Mouse (Mus musculus): ENCODE measurements around the gene Ryr3. TPM values are rescaled to one million over a fixed set of nuclear protein-coding genes. Genes with fewer than 3 reads are reported as not detected.

The Ryr3 gene
- polyA plus RNA-seq, 1 experiment from 2014 or later, result 0.24 TPM

- 18% methylated on average over 8 of the region's 8 CpGs for WGBS
- Histone ChIP-seq H3K27me3 (ENCODE audit: low read depth, poor library complexity, severe bottlenecking) (no peaks in the 10 kb centered on the region), H3K27ac (no peak overlapping the region), H3K36me3 (no peaks in the 10 kb centered on the region), H3K9me3 (replicated peaks) (no peaks in the 10 kb centered on the region), H3K4me3 (no peak overlapping the region), H3K4me1 (no peaks in the 10 kb centered on the region)
- peak; percentile 75 for DNase-seq (ENCODE audit: low spot score)
Observed at GRCm38 (mm10) chr2:112799995-112800353, 416.9 kb downstream of the Ryr3 start.

GRCm38 (mm10) chr2:112799351-112799994 lies 417.4 kb downstream of the Ryr3 start:
- Histone ChIP-seq H3K27me3 (ENCODE audit: low read depth, poor library complexity, severe bottlenecking) (no peaks in the 10 kb centered on the region), H3K4me1 (no peaks in the 10 kb centered on the region), H3K27ac (no peak overlapping the region), H3K9me3 (replicated peaks) (no peaks in the 10 kb centered on the region), H3K36me3 (no peaks in the 10 kb centered on the region), H3K4me3 (no peak overlapping the region)
- WGBS, result 87% methylated on average over 7 of the region's 7 CpGs
- no peak for DNase-seq (ENCODE audit: low spot score)

- WGBS, result 61% methylated on average over 2 of the region's 2 CpGs
- Histone ChIP-seq H3K36me3 (no peaks in the 10 kb centered on the region), H3K4me1 (no peaks in the 10 kb centered on the region), H3K4me3 (no peak overlapping the region), H3K27ac (no peak overlapping the region), H3K27me3 (ENCODE audit: low read depth, poor library complexity, severe bottlenecking) (no peaks in the 10 kb centered on the region), H3K9me3 (replicated peaks) (no peaks in the 10 kb centered on the region)
- no peak for DNase-seq (ENCODE audit: low spot score)
Observed at GRCm38 (mm10) chr2:112781631-112782030, 435.3 kb downstream of the Ryr3 start.

GRCm38 (mm10) chr2:112774762-112775161 lies 442.1 kb downstream of the Ryr3 start:
- no peaks in the 10 kb centered on the region for H3K27me3 ChIP-seq (ENCODE audit: low read depth, poor library complexity, severe bottlenecking)
- no peak overlapping the region for H3K4me3 ChIP-seq
- WGBS, result 33% methylated on average over 6 of the region's 6 CpGs
- H3K36me3 ChIP-seq, result no peaks in the 10 kb centered on the region
- no peak overlapping the region for H3K27ac ChIP-seq
- H3K4me1 ChIP-seq, result no peaks in the 10 kb centered on the region
- DNase-seq (ENCODE audit: low spot score), result peak; percentile 87
- H3K9me3 ChIP-seq (replicated peaks), result no peaks in the 10 kb centered on the region

- Histone ChIP-seq H3K36me3 (no peaks in the 10 kb centered on the region), H3K4me3 (no peak overlapping the region), H3K9me3 (replicated peaks) (no peaks in the 10 kb centered on the region), H3K27ac (no peak overlapping the region), H3K27me3 (ENCODE audit: low read depth, poor library complexity, severe bottlenecking) (no peaks in the 10 kb centered on the region), H3K4me1 (no peaks in the 10 kb centered on the region)
- no peak for DNase-seq (ENCODE audit: low spot score)
- 80% methylated on average over 5 of the region's 5 CpGs for WGBS
Observed at GRCm38 (mm10) chr2:112767665-112768064, 449.2 kb downstream of the Ryr3 start.

- H3K4me1 ChIP-seq, result no peaks in the 10 kb centered on the region
- no peak overlapping the region for H3K4me3 ChIP-seq
- 65% methylated on average over 5 of the region's 5 CpGs for WGBS
- DNase-seq (ENCODE audit: low spot score), result peak; percentile 37
- H3K9me3 ChIP-seq (replicated peaks), result no peaks in the 10 kb centered on the region
- H3K27ac ChIP-seq, result no peak overlapping the region
- H3K27me3 ChIP-seq (ENCODE audit: low read depth, poor library complexity, severe bottlenecking), result no peaks in the 10 kb centered on the region
- no peaks in the 10 kb centered on the region for H3K36me3 ChIP-seq
Observed at GRCm38 (mm10) chr2:112765046-112765445, 451.9 kb downstream of the Ryr3 start.

- Histone ChIP-seq H3K9me3 (replicated peaks) (no peaks in the 10 kb centered on the region), H3K27me3 (ENCODE audit: low read depth, poor library complexity, severe bottlenecking) (no peaks in the 10 kb centered on the region), H3K36me3 (no peaks in the 10 kb centered on the region), H3K4me3 (no peak overlapping the region), H3K27ac (no peak overlapping the region), H3K4me1 (no peaks in the 10 kb centered on the region)
- DNase-seq (ENCODE audit: low spot score), result no peak
- WGBS, result 78% methylated on average over 5 of the region's 5 CpGs
Observed at GRCm38 (mm10) chr2:112764274-112764673, 452.6 kb downstream of the Ryr3 start.

GRCm38 (mm10) chr2:112762006-112762405 lies 454.9 kb downstream of the Ryr3 start:
- H3K4me3 ChIP-seq, result no peak overlapping the region
- H3K36me3 ChIP-seq, result no peaks in the 10 kb centered on the region
- H3K4me1 ChIP-seq, result no peaks in the 10 kb centered on the region
- H3K27me3 ChIP-seq (ENCODE audit: low read depth, poor library complexity, severe bottlenecking), result no peaks in the 10 kb centered on the region
- no peaks in the 10 kb centered on the region for H3K9me3 ChIP-seq (replicated peaks)
- H3K27ac ChIP-seq, result no peak overlapping the region
- no peak for DNase-seq (ENCODE audit: low spot score)
- WGBS, result 89% methylated on average over 2 of the region's 2 CpGs

- Histone ChIP-seq H3K4me1 (no peaks in the 10 kb centered on the region), H3K27ac (no peak overlapping the region), H3K9me3 (replicated peaks) (no peaks in the 10 kb centered on the region), H3K4me3 (no peak overlapping the region), H3K27me3 (ENCODE audit: low read depth, poor library complexity, severe bottlenecking) (no peaks in the 10 kb centered on the region), H3K36me3 (no peaks in the 10 kb centered on the region)
- 83% methylated on average over 6 of the region's 6 CpGs for WGBS
- no peak for DNase-seq (ENCODE audit: low spot score)
Observed at GRCm38 (mm10) chr2:112761196-112761913, 455.5 kb downstream of the Ryr3 start.

- Histone ChIP-seq H3K27ac (no peak overlapping the region), H3K27me3 (ENCODE audit: low read depth, poor library complexity, severe bottlenecking) (no peaks in the 10 kb centered on the region), H3K4me1 (no peaks in the 10 kb centered on the region), H3K4me3 (no peak overlapping the region), H3K36me3 (no peaks in the 10 kb centered on the region), H3K9me3 (replicated peaks) (no peaks in the 10 kb centered on the region)
- 79% methylated on average over 4 of the region's 4 CpGs for WGBS
- DNase-seq (ENCODE audit: low spot score), result no peak
Observed at GRCm38 (mm10) chr2:112760692-112761091, 456.2 kb downstream of the Ryr3 start.

GRCm38 (mm10) chr2:112759678-112760077 lies 457.2 kb downstream of the Ryr3 start:
- 76% methylated on average over 5 of the region's 5 CpGs for WGBS
- DNase-seq (ENCODE audit: low spot score), result no peak
- Histone ChIP-seq H3K4me3 (no peak overlapping the region), H3K4me1 (no peaks in the 10 kb centered on the region), H3K27me3 (ENCODE audit: low read depth, poor library complexity, severe bottlenecking) (no peaks in the 10 kb centered on the region), H3K36me3 (no peaks in the 10 kb centered on the region), H3K9me3 (replicated peaks) (no peaks in the 10 kb centered on the region), H3K27ac (no peak overlapping the region)

- Histone ChIP-seq H3K27me3 (ENCODE audit: low read depth, poor library complexity, severe bottlenecking) (no peaks in the 10 kb centered on the region), H3K27ac (no peak overlapping the region)
- DNase-seq (ENCODE audit: low spot score), result no peak
Observed at GRCm38 (mm10) chr2:112758732-112759131, 458.2 kb downstream of the Ryr3 start.

GRCm38 (mm10) chr2:112753316-112753715 lies 463.6 kb downstream of the Ryr3 start:
- Histone ChIP-seq H3K36me3 (no peaks in the 10 kb centered on the region), H3K4me3 (no peak overlapping the region), H3K4me1 (no peaks in the 10 kb centered on the region), H3K27ac (no peak overlapping the region), H3K9me3 (replicated peaks) (no peaks in the 10 kb centered on the region), H3K27me3 (ENCODE audit: low read depth, poor library complexity, severe bottlenecking) (no peaks in the 10 kb centered on the region)
- 90% methylated on average over 4 of the region's 4 CpGs for WGBS
- DNase-seq (ENCODE audit: low spot score), result peak; percentile 3

More at GRCm38 (mm10) chr2:112758732-112759131, 458.2 kb downstream of the Ryr3 start:
- Histone ChIP-seq H3K9me3 (replicated peaks) (no peaks in the 10 kb centered on the region), H3K4me1 (no peaks in the 10 kb centered on the region), H3K4me3 (no peak overlapping the region), H3K36me3 (no peaks in the 10 kb centered on the region)
- 91% methylated on average over 2 of the region's 2 CpGs for WGBS
